Mouse (Mus musculus) heart, postnatal 4 days (tissue): Measurements from ENCODE around the gene Arhgap40. TPM values are rescaled to one million over a fixed set of nuclear protein-coding genes. Genes with fewer than 3 reads are reported as not detected.

Experiments used
- DNase-seq: peaks from one replicate; pipeline ENCODE4 v3.0.0; 2021
- total RNA-seq, 2 experiments: library from RNA; stranded (reverse); gene quantifications; 2 replicates each; pipeline ENCODE4 v1.2.3; 2021

Arhgap40 gene
- total RNA-seq, 2 experiments from 2014 or later, result not detected

DNA sequence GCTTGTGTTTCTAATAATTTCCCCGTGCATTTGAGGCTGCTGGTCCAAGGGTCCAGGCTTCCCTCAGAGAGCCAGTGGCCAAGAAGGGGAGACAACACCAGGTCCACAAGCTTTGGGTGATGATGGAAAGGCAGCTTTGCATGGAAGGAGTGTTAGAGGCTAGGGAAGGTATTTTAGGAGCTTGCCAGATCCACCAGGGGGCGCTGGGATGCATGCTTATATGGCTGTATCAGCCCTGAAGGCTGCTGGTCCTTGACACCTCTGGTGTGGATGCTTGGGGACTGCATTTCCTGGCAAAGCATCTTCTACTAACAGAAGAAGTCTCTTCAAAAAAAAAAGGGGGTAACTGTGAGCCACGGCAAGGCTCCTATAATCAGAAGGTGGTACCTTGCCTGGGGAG is 37.5 kb downstream of the Arhgap40 start:
- DNase-seq, result peak; percentile 86

DNA sequence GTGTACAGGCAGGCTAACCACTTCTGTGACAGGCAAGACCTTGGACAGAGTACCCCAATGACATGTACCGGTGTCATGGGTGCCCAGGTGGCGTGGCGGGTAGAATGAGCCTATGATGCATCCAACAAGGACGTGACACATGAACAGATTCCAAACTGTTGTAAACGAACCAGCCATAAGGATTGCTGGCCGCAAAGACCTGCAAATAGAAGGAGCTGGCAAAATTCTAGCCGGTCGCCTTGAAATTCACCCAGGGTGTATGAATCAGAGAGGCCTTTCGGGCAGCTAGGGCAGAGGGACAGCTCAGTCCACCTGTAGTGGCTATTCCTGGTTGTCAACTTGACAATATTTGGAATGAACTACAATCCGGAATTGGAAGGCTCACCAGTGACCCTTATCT is 41.8 kb downstream of the Arhgap40 start:
- DNase-seq, result no peak

DNA sequence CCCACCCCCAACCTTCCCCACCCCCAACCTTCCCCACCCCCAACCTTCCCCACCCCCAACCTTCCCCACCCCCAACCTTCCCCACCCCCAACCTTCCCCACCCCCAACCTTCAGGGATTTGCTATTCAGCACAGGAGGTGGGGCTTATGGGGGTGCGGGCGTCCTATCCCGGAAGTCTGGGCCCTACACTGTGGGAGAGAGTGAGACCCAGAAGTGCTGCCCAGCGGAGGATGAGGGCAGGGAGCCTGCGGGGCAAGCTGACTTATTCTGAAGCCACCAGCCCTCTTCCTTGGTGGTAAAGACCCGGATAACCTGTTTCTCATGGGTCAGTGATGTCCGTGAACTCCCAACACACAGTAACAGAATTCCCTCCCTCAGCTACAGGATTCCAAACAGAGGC is 42.7 kb downstream of the Arhgap40 start:
- DNase-seq, result peak; percentile 30

DNA sequence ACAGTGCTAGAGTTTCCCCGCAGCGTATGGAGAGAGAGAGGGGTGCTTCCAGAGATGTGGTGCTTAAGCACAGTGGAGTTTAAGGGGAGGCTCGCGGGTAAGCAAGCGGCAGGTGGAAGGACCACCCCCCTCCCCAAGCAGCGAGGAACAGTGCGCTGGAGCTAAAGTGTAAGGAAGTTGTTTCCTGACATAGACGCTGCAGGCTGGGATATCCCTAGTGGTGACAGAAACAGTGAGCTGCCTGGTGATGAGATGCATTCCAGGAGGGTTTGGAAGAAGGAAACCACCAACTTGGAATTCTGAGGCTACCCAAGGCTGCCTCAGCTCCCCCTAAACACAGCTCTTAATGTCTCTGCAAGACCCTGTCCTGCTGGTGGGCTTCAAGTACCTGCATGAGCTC is 43.2 kb downstream of the Arhgap40 start:
- DNase-seq, result no peak

DNA sequence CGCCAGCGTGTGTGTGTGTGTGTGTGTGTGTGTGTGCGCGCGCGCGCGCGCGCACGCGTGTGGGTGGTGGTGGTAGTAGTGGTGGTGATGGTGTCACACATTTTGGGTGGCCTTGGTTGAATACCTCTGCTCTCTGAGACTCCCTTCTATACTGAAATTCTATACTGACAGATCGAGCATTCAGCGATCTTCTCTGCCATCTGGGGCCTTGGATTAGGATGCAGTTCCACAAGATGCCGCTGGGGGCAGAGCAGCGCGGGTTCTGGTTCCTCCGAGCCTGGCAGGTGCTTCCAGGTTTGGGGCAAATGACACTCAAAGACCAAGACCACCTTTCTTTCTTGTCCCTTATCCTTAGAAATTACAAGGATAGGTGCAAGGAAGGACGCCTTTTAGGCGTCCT is 43.6 kb downstream of the Arhgap40 start:
- DNase-seq, result peak; percentile 80

DNA sequence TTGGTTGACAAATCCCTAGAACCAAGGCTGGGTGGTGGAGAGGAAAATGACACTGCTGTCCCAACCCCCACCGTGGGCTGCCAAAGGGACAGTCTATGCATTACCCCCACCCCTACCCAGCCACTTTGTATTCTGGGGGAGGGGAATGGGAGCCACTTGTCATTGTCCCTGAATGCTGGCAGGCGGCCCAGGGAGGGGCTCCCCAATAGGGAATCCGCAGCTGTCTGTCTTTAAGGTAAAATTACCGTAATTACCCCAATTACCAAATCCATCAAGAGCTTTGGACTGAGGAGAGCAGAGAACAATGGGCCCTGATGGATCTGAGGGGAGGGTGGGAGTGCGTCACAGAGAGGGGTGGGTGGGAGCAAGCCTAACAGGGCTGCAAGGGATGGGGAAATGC is 44.2 kb downstream of the Arhgap40 start:
- DNase-seq, result no peak

DNA sequence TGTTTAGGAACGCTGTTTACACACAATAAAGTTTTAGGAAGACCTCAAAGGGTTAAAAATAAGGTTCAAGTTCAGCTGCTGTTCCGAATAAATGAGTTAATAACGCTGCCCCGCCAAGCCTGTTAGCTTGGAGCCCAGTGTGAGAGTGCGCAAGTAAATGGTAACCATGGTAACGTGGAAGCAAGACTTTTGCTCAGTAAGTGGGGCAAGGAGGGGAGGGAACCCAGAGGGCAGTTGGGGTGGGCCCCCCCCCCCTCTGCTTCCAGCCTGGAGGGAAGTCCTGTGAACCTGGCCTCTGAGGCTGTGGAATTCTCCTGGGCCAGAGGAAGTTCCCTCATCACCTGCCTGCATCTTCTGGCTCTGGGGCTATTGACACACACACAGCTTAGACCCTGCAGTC is 47.3 kb downstream of the Arhgap40 start:
- DNase-seq, result no peak

DNA sequence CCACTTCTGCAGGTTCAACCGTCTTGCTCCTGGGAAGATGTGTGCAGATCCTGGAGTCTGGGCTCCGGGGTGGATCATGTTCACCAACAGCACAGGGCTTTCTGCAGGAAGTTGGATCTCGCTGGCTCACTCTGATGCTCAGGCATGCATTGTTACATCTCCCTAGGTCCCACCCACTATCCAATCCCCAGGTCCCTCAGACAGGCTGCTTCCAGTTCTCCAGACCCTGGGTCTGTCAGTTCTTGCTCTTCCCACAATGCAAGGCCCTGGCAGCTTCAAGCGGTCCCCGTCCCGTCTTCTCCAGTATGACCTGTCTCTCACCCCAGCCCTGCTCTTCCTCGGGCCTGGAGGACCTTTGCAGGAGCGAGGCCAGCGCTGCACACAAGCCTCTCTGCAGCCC is 48.2 kb downstream of the Arhgap40 start:
- no peak for DNase-seq

DNA sequence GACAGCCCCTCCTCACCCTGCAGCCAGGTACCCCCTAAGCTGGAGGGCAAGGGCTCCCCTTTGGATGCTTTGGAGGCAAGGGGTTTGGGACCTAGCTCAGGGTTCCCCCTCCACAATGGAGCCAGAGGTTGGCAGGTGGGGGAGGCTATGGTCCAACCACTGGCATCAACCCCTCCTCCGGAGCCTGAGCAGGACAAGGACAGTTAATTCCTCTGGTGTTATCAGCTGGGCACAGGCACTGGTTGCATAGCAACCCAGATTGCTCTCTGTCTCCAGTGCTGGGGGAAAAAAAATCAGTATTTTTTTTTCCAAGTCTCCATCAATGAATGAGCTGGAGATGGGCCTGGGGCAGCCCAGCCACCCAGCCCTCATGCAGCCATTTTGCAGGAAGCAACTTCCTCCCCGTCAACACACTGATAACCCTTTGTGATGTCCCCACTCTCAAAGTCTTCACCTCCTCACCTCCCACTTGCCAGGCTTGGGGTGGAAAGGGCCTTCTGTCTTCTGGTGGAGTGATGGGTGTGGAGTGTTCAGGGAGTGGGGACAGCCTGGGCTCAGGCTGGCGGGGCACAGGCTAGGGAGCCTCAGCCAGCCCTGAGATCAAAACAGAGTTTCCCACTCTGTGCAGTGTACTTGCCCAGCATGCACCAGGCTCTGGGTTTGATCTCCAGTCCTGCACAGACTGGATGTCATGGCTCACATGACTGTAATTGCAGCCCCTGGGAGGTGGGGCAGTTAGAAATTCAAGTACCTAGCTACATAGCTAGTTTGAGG is 49.0 kb downstream of the Arhgap40 start:
- no peak for DNase-seq

DNA sequence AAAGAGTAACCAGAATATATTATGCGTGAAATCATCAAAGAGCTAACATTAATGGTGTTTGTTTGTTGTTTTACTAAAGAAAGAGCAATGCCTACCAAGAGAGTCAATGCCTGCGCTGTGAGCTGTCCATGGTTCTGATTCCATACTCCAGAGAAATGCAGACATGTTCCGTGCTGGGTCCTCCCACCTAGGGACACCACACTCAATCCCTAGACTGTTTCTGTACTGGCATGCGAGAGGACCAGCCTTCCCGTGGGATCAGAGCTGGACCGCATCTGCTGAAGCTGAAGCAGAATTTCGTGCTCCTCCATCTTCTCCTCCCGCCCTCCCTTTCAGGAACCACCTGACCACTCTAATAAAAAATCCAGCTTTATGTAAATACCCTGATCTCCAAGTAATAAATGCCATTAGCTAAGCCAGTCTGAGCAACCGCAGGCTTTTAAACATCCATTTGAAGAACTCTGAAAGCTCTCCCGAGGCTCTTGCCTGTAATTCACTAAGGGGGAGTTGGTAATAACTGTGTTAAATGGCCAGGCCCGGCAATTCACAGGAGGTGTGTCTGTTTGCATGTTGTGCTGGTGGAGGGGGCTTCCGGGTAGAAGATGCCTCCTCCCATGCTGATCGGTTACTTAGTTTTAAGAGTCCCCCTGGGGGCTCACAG is 58.0 kb downstream of the Arhgap40 start:
- peak; percentile 75 for DNase-seq

DNA sequence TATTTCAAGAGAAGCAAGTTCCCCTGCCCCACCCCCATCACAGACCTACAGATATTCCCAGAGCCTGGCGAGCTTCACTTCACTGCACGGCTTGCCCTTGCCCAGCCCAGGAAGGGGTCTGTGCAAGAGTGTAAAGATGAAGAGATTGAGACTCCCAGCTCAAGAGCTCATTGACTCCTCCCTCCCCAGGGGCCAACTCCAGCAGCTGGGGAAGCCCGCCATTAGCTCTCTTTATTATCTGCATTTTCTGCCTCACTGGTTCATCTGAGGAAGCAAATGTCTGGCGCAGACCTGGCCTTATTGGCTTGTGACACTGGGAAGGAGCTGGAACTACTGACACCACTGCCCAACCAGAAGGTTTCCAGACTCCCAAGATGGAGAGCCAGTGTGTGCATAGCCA is 67.4 kb downstream of the Arhgap40 start:
- DNase-seq, result no peak

DNA sequence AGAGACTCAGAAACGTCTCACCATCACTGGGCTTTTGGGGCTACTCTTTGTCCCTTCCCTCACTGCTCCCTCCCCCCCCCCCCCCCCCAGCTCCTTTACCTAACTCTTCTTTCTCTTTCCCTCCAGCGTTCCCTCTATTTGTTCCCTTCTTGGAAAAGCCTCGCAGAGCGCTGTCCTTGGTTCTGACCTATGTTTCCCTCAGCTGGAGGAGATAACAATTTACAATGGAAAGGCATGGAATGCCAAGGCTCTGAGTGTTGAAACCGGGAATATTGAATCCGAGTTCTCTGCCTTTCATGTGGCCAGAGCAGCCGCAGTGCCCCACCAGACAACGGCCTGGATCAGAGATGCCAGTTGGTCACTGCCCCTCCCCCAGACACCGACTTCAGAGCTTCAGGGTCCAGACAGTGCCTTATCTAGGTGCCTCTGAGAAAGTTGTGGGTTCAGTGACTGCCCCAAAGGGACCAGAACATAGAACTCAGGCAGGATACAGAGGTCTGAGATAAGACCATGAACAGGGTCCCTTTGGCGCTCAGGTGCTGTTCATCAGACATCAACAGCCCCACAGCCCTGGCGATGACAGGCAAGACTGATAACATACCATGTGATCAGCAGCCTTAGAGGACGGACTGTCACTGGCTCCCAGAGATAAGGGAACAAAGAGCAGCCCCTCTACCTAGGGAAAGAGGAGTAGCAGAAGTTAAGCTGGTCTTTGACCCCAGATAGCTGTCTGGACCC is 72.2 kb downstream of the Arhgap40 start:
- peak; percentile 66 for DNase-seq

DNA sequence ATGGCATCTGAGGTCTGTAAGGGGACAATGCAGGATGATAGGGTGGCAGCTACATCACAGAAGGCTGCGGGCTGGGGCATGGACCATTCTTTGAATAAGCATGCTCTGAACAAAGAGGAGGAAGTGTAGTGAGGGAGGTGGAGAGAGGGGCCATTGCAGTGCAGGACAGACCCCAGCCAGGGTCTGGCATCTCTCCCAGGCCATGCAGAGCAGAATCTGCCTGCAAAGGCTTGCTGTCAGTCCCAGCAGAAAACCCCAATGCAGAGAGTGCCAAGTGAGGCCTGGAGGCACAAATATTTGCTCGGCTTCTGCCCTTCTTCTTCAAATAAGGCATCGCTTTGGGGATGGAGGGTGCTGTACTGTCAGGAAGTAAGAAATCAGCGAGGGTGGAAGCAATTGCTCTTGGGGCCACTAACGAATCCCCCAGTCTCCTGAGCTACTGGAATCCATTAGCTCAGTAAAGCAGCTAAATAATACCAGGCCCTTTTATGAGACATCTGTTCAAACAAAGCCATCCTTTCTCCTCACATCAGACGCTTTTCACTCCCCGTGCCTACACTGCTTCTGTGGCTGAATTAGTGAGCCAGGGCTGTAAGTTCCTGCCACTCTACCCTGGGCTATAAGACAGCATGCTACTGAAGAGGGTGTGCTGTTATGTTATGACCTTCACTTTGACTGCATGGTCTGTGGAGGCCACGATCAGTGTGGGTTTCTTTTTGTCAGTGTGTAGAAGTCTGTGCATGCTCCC is 76.1 kb downstream of the Arhgap40 start:
- no peak for DNase-seq

DNA sequence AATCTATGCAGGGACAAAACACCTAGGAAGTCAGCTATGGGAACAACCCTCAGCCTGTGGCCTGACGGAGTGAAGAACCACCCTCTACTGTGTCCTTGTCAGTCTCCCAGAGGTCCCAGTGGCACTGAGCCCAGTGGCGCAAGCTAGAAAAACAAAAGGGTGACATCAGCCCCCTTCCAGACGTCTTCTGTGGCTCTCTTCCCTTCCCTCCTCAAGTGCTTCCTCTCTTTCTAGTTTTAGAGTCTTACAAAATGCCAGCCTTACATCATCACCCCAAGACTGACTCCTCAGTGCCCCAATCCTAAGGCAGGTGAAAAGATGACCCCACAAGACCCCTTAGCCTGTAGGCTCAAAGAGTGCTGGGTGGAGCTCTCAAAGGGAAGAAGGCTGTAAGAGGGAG is 77.9 kb downstream of the Arhgap40 start:
- no peak for DNase-seq

DNA sequence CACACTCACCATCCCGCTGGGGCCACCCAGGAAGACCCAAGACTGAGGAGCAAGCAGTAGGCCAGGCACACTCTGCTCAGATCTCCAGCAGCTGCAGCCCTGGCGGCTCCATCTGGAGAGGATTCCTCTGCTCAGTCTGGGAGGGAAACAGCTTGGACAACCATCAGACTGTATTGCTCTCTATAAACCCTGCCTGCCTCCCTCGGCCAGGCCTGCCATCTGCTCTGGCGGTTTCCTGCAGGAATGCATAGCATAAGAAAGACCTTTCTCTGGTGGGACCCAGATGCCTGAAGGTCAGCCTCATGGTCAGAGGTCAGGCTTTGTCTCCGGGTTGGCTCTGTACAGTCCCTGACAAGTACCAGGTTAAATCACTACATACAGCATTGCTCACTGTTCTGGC is 78.7 kb downstream of the Arhgap40 start:
- DNase-seq, result no peak

DNA sequence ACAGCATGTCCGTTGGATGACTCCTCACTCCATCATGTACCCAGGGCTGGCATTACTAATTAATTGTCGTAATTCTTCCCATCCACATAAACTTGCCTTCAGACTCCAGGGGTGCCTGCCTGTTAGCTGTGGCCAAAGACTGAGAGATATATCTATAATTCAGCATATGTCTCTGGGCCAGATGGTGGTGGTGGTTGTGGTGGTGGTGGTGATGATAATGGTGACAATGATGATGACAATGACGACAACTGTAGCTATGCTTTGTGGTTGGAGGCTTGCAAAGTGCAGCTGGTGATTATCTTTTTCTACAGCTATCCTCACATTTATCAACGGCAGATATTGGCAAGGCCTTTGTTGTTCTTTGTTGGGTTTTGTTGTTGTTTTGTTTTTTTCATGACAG is 80.8 kb downstream of the Arhgap40 start:
- DNase-seq, result no peak

DNA sequence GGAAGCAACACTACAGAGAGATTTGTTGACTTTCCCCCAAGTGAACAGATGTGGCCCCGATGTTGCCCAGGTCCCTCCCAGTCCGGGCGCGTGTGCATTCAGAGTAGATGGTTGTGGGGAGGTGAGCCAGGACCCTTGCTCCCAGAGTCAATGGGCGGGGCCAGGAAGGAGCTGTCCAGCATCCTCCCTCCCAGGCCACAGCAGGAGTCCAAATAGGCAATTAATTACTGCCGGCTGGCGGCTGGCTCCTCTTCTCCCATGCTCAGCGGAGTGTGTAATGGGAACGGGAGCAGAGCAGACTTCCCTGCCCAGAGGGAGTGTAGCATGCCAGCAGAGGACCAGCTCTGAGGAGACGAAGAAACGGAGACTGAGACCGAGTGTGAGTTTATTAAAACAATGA is 82.5 kb downstream of the Arhgap40 start:
- peak; percentile 43 for DNase-seq

DNA sequence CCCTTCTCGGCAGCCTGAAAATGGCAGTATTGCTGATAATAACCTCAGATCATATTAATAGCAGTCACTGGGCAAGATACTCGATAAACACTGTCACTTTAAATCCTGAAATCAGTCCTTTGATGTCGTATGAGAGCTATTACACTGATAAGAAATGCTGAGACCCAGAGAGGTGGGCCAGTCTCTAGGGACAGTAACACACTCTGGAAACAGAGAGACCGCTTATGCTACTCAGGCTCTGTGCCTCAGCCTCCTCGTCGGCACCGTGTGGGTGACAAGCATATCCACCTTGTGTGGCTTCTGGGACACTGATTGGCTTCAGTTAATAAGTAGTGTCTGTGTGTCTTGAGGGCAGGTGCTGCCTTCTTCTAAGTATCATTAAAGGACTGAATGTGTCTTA is 83.0 kb downstream of the Arhgap40 start:
- no peak for DNase-seq

DNA sequence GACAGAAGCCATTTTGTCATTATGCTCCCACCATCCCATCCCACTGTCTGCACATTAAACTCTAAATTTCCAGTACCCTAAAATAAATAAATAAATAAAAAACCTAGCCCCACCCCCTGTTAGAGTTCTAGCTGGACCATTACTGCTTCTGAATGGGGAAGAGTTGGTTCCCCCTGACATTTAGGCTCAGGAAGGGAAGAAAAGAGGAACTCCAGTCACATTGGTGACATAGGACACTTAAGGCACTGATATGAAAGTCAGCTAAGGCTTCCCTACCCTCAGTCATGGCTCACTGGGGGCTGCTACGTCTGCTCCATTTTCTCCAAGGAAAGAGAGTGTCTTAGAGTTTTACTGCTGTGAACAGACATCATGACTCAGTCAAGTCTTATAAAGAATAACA is 84.2 kb downstream of the Arhgap40 start:
- DNase-seq, result no peak
